Mouse (Mus musculus) heart, adult 18-20 months (tissue): ENCODE measurements at regions not wholly inside any gene's neighbourhood (a gene's known extent, or its start where the extent isn't known, plus 50 kb on each side); places are given as distances from the start of the nearest gene placed in this dataset.

Source experiments
- DNase-seq, 2 experiments: peaks; one replicate each; pipeline ENCODE4 v3.0.0; 2021 to 2022; ENCODE audit warnings: mixed read lengths in 1 of 2

- peak; percentile 74 to 82 for DNase-seq
Observed at GRCm38 (mm10) chr17:80891656-80892055, 52.8 kb upstream of the Tmem178 start.

- DNase-seq, result no peak
Observed at GRCm38 (mm10) chr17:80889095-80889494, 55.3 kb upstream of the Tmem178 start.

- DNase-seq, result peak; percentile 56 to 71
Observed at GRCm38 (mm10) chr17:80887749-80888119, 56.7 kb upstream of the Tmem178 start.

- DNase-seq, result peak in 1 of 2 experiments; percentile 56
Observed at GRCm38 (mm10) chr17:80887021-80887748, 57.2 kb upstream of the Tmem178 start.

GRCm38 (mm10) chr17:80886211-80886701 is 58.2 kb upstream of the Tmem178 start:
- peak in 1 of 2 experiments; percentile 13 for DNase-seq

GRCm38 (mm10) chr17:80885706-80886105 is 58.7 kb upstream of the Tmem178 start:
- no peak for DNase-seq

- DNase-seq, result no peak
Observed at GRCm38 (mm10) chr17:80884886-80885285, 59.5 kb upstream of the Tmem178 start.

GRCm38 (mm10) chr17:80882476-80882875 is 62.0 kb upstream of the Tmem178 start:
- DNase-seq, result no peak

GRCm38 (mm10) chr17:80880325-80880724 is 64.1 kb upstream of the Tmem178 start:
- no peak for DNase-seq

GRCm38 (mm10) chr17:80875352-80876044 is 68.9 kb upstream of the Tmem178 start:
- DNase-seq, result peak; percentile 47 to 63

GRCm38 (mm10) chr17:80870965-80871364 is 73.5 kb upstream of the Tmem178 start:
- no peak for DNase-seq

GRCm38 (mm10) chr17:80862338-80862737 is 82.1 kb upstream of the Tmem178 start:
- no peak for DNase-seq

- DNase-seq, result peak; percentile 23 to 52
Observed at GRCm38 (mm10) chr17:80846996-80847810, 97.2 kb upstream of the Tmem178 start.

GRCm38 (mm10) chr17:80845349-80845748 is 99.1 kb upstream of the Tmem178 start:
- DNase-seq, result no peak

- no peak for DNase-seq
Observed at GRCm38 (mm10) chr17:80841903-80842302, 102.5 kb upstream of the Tmem178 start.

GRCm38 (mm10) chr17:80840896-80841295 is 103.5 kb upstream of the Tmem178 start:
- no peak for DNase-seq

GRCm38 (mm10) chr17:80840452-80840851 is 104.0 kb upstream of the Tmem178 start:
- DNase-seq, result no peak

- no peak for DNase-seq
Observed at GRCm38 (mm10) chr17:80834701-80835100, 106.4 kb upstream of the Map4k3 start.

- no peak for DNase-seq
Observed at GRCm38 (mm10) chr17:80834176-80834517, 105.9 kb upstream of the Map4k3 start.

GRCm38 (mm10) chr17:80833355-80834175 is 105.3 kb upstream of the Map4k3 start:
- no peak for DNase-seq

- DNase-seq, result no peak
Observed at GRCm38 (mm10) chr17:80831686-80832085, 103.4 kb upstream of the Map4k3 start.

- DNase-seq, result no peak
Observed at GRCm38 (mm10) chr17:80827896-80828295, 99.6 kb upstream of the Map4k3 start.
